9 mouse cellular contexts compared by ENCODE assay signal in genomic region chr5:44831287-44831686, GRCm38 (mm10). TPM values are rescaled to one million over a fixed set of nuclear protein-coding genes. Genes with fewer than 3 reads are reported as not detected.
DNase-seq lines count a peak whose midpoint lies in the region; ATAC-seq and TF ChIP-seq lines count a peak whose summit lies in the region.
"Had no signal": no experiment of that assay in that cellular context is flagged by ENCODE, and none has a peak within 500 bp of the region (broad histone marks: within the 10 kb centered on the region; RNA-seq: fewer than 3 reads in every experiment).

No protein-coding gene starts in this region.

- 66% methylated on average over 5 of the region's 5 CpGs for WGBS in hindbrain, embryonic 11.5 days
- whole genome bisulfite sequencing in hindbrain, embryonic 16.5 days, result 63% methylated on average over 5 of the region's 5 CpGs
- 63% methylated on average over 5 of the region's 5 CpGs for WGBS in limb, embryonic 10.5 days

- TF ChIP-seq CTCF in cortical plate, adult 2 months (IDR thresholded peaks at IDR 0.05; ENCODE audit: extremely low read depth, insufficient read depth, low read length), result peak; percentile 45; the same call in 1 of the 2 replicates

- no peaks in the 10 kb centered on the region for H3K4me1 ChIP-seq in hindbrain, embryonic 11.5 days (replicated peaks; ENCODE audit: control insufficient read depth, insufficient read depth, low read length)
- H3K4me1 ChIP-seq in hindbrain, embryonic 16.5 days (ENCODE audit: control insufficient read depth, insufficient read depth, low read depth, low read length), result no peaks in the 10 kb centered on the region
- H3K4me1 ChIP-seq in cortical plate, adult 2 months (ENCODE audit: control insufficient read depth, insufficient read depth, low read length), result no peaks in the 10 kb centered on the region
- H3K4me1 ChIP-seq in limb, embryonic 10.5 days, result no peaks in the 10 kb centered on the region

- H3K27me3 ChIP-seq in hindbrain, embryonic 11.5 days (ENCODE audit: control insufficient read depth, insufficient read depth, low read length), result no peaks in the 10 kb centered on the region
- no peaks in the 10 kb centered on the region for H3K27me3 ChIP-seq in hindbrain, embryonic 16.5 days (replicated peaks; ENCODE audit: control insufficient read depth, insufficient read depth, low read length)
- H3K27me3 ChIP-seq in limb, embryonic 10.5 days (ENCODE audit: low read depth, poor library complexity, severe bottlenecking), result no peaks in the 10 kb centered on the region

- no peak for TF ChIP-seq POLR2A in cortical plate, adult 2 months (IDR thresholded peaks at IDR 0.05; ENCODE audit: extremely low read depth, insufficient read depth, low read length)

- ATAC-seq in hindbrain, embryonic 11.5 days (ENCODE audit: low FRiP score), result no peak
- ATAC-seq in hindbrain, embryonic 16.5 days, result no peak

- DNase-seq in hindbrain, embryonic 11.5 days (ENCODE audit: low spot score), result peak; percentile 19
- peak; percentile 22 for DNase-seq in urinary bladder, postnatal 14 days (ENCODE audit: low spot score)
- DNase-seq in urinary bladder, postnatal 4 days (ENCODE audit: low spot score in 2 of 2), result no peak
- DNase-seq in limb, embryonic 10.5 days (ENCODE audit: low spot score), result peak; percentile 36
- peak; percentile 75 for DNase-seq in testis, postnatal 10 days (ENCODE audit: low spot score)
- no peak for DNase-seq in left cerebral cortex, adult 11 months (ENCODE audit: low spot score)

- no peaks in the 10 kb centered on the region for H3K36me3 ChIP-seq in hindbrain, embryonic 11.5 days (ENCODE audit: control insufficient read depth, insufficient read depth, low read length)
- no peaks in the 10 kb centered on the region for H3K36me3 ChIP-seq in hindbrain, embryonic 16.5 days (ENCODE audit: control insufficient read depth, insufficient read depth, low read length)
- H3K36me3 ChIP-seq in limb, embryonic 10.5 days, result no peaks in the 10 kb centered on the region

- H3K9ac ChIP-seq in hindbrain, embryonic 11.5 days (ENCODE audit: low read depth, low read length), result no peak overlapping the region
- H3K9ac ChIP-seq in hindbrain, embryonic 16.5 days (ENCODE audit: low read depth, low read length), result no peak overlapping the region

- no peak overlapping the region for H3K4me3 ChIP-seq in hindbrain, embryonic 11.5 days (ENCODE audit: low read depth, low read length)
- H3K4me3 ChIP-seq in hindbrain, embryonic 16.5 days (ENCODE audit: low read length), result no peak overlapping the region
- no peak overlapping the region for H3K4me3 ChIP-seq in cortical plate, adult 2 months (ENCODE audit: insufficient read depth, low read length)
- H3K4me3 ChIP-seq in limb, embryonic 10.5 days, result no peak overlapping the region
- H3K4me3 ChIP-seq: myocyte had no signal

- H3K9me3 ChIP-seq in hindbrain, embryonic 11.5 days (ENCODE audit: control insufficient read depth, low read length), result no peaks in the 10 kb centered on the region
- H3K9me3 ChIP-seq in hindbrain, embryonic 16.5 days (ENCODE audit: control insufficient read depth, low read length), result no peaks in the 10 kb centered on the region
- no peaks in the 10 kb centered on the region for H3K9me3 ChIP-seq in limb, embryonic 10.5 days (replicated peaks)

- no peak overlapping the region for H3K27ac ChIP-seq in hindbrain, embryonic 11.5 days (ENCODE audit: low read depth, low read length)
- H3K27ac ChIP-seq in hindbrain, embryonic 16.5 days (ENCODE audit: low read depth, low read length), result no peak overlapping the region
- H3K27ac ChIP-seq in cortical plate, adult 2 months (ENCODE audit: insufficient read depth, low read length), result no peak overlapping the region
- no peak overlapping the region for H3K27ac ChIP-seq in limb, embryonic 10.5 days

- no peak overlapping the region for H3K4me2 ChIP-seq in hindbrain, embryonic 11.5 days (replicated peaks; ENCODE audit: low read depth, low read length)
- H3K4me2 ChIP-seq in hindbrain, embryonic 16.5 days (ENCODE audit: low read length), result no peak overlapping the region

RNA-seq across cellular contexts. Expression of gene Ldb2, which starts 31.8 kb away (rescaled TPM):
- 27.2 and 33.6 TPM in 2 replicates for polyA plus RNA-seq in hindbrain, embryonic 11.5 days (2014; fragmentation: Nextera tagmentation; extraction: Ambion mirVana)
- 41.0 and 51.0 TPM in 2 replicates for polyA plus RNA-seq in hindbrain, embryonic 16.5 days (2015; fragmentation: Nextera tagmentation; extraction: Ambion mirVana)
- polyA plus RNA-seq in cortical plate, adult 2 months (2012; rRNA removed), result 33.3 and 36.5 TPM in 2 replicates
- 29.2 and 48.7 TPM in 2 replicates for polyA plus RNA-seq in limb, embryonic 10.5 days (2016; fragmentation: Nextera tagmentation; extraction: Ambion mirVana)
- polyA plus RNA-seq: myocyte had no signal

Comparison
In these comparisons a context has a peak if more than half of its experiments do, and no peak if none do; other contexts are left out.
1. DNase-seq: peak in hindbrain, embryonic 11.5 days (single experiment), urinary bladder, postnatal 14 days (single experiment), limb, embryonic 10.5 days (single experiment) and testis, postnatal 10 days (single experiment); none in urinary bladder, postnatal 4 days (0 of 2) and left cerebral cortex, adult 11 months (single experiment).